Mouse (Mus musculus): ENCODE measurements around the gene Ddrgk1.
A peak's percentile ranks its signal among the peaks of the same experiment; 100 is the strongest.

GRCm38 (mm10) chr2:130639276-130639675 is 25.2 kb downstream of the Ddrgk1 start:
- TF ChIP-seq MAFK (IDR thresholded peaks at IDR 0.05; ENCODE audit: insufficient read depth, low read depth, low read length) (no peak), ZC3H11A (IDR thresholded peaks at IDR 0.05; ENCODE audit: borderline replicate concordance, low read depth, low read length) (no peak), CHD2 (IDR thresholded peaks at IDR 0.05; ENCODE audit: low read depth, low read length) (peak; percentile 37; the same call in 1 of the 2 replicates), ZNF384 (IDR thresholded peaks at IDR 0.05; ENCODE audit: low read depth, low read length) (no peak), HCFC1 (IDR thresholded peaks at IDR 0.05; ENCODE audit: borderline replicate concordance, insufficient read depth, low read length) (no peak)

All from ES-E14 (cell line).